Mouse (Mus musculus): ENCODE measurements around the gene Ninl.

Ninl gene

GRCm38 (mm10) chr2:150900341-150900740, 138.8 kb downstream of the Ninl start:
- no peak for DNase-seq

DNA sequence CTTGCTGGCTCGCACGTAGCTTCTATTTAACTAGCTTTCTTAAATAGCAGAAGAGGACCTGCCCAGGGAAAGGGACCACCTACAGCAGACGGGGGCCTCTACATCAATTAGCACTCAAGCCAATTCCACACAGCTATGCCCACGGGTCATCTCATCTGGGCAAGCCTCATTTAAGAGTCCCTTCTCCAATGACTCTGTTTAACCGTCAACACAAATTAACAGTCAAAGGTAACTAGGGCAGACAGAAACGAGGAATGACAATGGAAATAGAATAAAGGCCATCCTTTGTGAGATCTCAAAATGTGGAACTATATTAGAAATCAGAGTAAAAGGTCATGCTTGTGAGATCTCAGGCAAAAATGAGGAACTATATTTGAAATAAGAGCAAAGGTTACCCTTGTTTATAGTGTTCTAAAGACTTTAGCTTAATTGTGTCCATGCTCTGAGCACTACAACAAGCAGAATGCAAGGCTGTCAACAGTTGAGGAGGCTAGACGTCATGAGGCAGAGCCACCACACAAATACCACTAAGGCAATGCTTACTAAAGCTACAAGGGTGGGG, 143.4 kb downstream of the Ninl start:
- DNase-seq: no peak

- DNase-seq: no peak
These were observed 144.4 kb downstream of the Ninl start for GRCm38 (mm10) chr2:150894617-150895267.

GRCm38 (mm10) chr2:150887370-150887769, 151.8 kb downstream of the Ninl start:
- DNase-seq: no peak

- no peak for DNase-seq
These were observed 152.9 kb downstream of the Ninl start for GRCm38 (mm10) chr2:150886315-150886714.

GRCm38 (mm10) chr2:150885814-150886213, 153.4 kb downstream of the Ninl start:
- no peak for DNase-seq

DNA sequence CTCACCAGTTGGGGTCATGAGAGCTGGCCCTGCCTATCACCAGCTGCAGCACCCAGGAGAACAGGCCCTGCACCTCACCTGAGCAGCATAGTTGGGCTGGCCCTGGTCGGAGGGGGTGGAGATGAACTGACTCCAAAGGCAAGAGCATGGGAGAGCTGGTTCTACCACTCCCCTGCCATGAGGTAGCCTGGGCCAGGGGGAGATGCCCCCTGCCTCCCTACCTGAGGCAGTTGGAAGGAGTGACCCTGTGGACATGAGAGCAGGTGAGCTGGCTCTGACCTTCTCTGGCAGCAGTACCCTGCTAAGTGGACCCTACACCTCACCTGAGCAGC, 154.4 kb downstream of the Ninl start:
- DNase-seq: no peak

Measured in spleen, adult 18-20 months (tissue).